ENCODE assay signal across 24 mouse cellular contexts in genomic region chr9:95574116-95574515, GRCm38 (mm10). TPM values are rescaled to one million over a fixed set of nuclear protein-coding genes. Genes with fewer than 3 reads are reported as not detected.
DNase-seq lines count a peak whose midpoint lies in the region; ATAC-seq and TF ChIP-seq lines count a peak whose summit lies in the region.
"Had no signal": no experiment of that assay in that cellular context is flagged by ENCODE, and none has a peak within 500 bp of the region (broad histone marks: within the 10 kb centered on the region; RNA-seq: fewer than 3 reads in every experiment).

No protein-coding gene starts in this region.

- ATAC-seq in liver, embryonic 11.5 days (replicated peaks; ENCODE audit: low FRiP score) = no peak
- no peak for ATAC-seq in erythroid progenitor cell, adult 5-6 weeks (replicated peaks; ENCODE audit: low FRiP score, poor library complexity, severe bottlenecking)
- ATAC-seq: activated CD4-positive, CD25-positive, alpha-beta regulatory T cell, adult 4 months; CD4-positive, CD25-positive, alpha-beta regulatory T cell, adult 4 months; Patski had no signal

- no peaks in the 10 kb centered on the region for H3K36me3 ChIP-seq in heart, embryonic 10.5 days
- H3K36me3 ChIP-seq in liver, adult 2 months (ENCODE audit: control insufficient read depth, insufficient read depth, low read length) = no peaks in the 10 kb centered on the region
- no peaks in the 10 kb centered on the region for H3K36me3 ChIP-seq in liver, embryonic 11.5 days (ENCODE audit: control insufficient read depth, insufficient read depth, low read length)
- H3K36me3 ChIP-seq: G1E had no signal

- DNase-seq in heart, adult 11 months = peak; percentile 59
- DNase-seq in heart, embryonic 10.5 days (ENCODE audit: low spot score) = no peak
- DNase-seq in liver, adult 2 months (ENCODE audit: extremely low read depth, low read depth, low spot score) = peak; percentile 81
- no peak for DNase-seq in liver, embryonic 11.5 days (ENCODE audit: low spot score)
- DNase-seq in adipocyte (ENCODE audit: low spot score) = peak; percentile 48
- no peak for DNase-seq in lung, adult 18-20 months
- DNase-seq: adrenal gland, adult 2 months; adrenal gland, adult 8-10 months; adrenal gland, postnatal 10 days; adrenal gland, postnatal 14 days; adrenal gland, postnatal 25 days; adrenal gland, postnatal 36 days; B cell, adult 2 months; cerebellum, adult 11 months; cerebellum, adult 11-12 months; cerebellum, adult 18-20 months; cerebellum, adult 2 months had no signal

- H3K4me2 ChIP-seq in liver, embryonic 11.5 days = no peak overlapping the region

- no peaks in the 10 kb centered on the region for H3K9me3 ChIP-seq in heart, embryonic 10.5 days
- no peaks in the 10 kb centered on the region for H3K9me3 ChIP-seq in liver, embryonic 11.5 days (ENCODE audit: control insufficient read depth, low read length)
- H3K9me3 ChIP-seq: G1E had no signal

- no peaks in the 10 kb centered on the region for H3K27me3 ChIP-seq in heart, embryonic 10.5 days (ENCODE audit: insufficient read depth, poor library complexity, severe bottlenecking)
- H3K27me3 ChIP-seq in liver, adult 2 months (ENCODE audit: control insufficient read depth, insufficient read depth, low read length) = no peaks in the 10 kb centered on the region
- no peaks in the 10 kb centered on the region for H3K27me3 ChIP-seq in liver, embryonic 11.5 days (replicated peaks; ENCODE audit: control insufficient read depth, insufficient read depth, low read length)
- H3K27me3 ChIP-seq: CH12.LX, Patski had no signal

- TF ChIP-seq POLR2A in liver, adult 2 months (IDR thresholded peaks at IDR 0.05; ENCODE audit: extremely low read depth, insufficient read depth, low read length) = no peak

- WGBS in heart, embryonic 10.5 days = 72% methylated on average over 4 of the region's 4 CpGs
- WGBS in liver, adult 2 months = 22% methylated on average over 4 of the region's 4 CpGs
- WGBS in liver, embryonic 11.5 days = 70% methylated on average over 4 of the region's 4 CpGs

- peak overlapping the region; percentile 47; the same call in 1 of the 2 replicates for H3K9ac ChIP-seq in liver, adult 2 months (ENCODE audit: low read depth, low read length)
- no peak overlapping the region for H3K9ac ChIP-seq in liver, embryonic 11.5 days (ENCODE audit: low read depth, low read length)

- no peak overlapping the region for H3K4me3 ChIP-seq in heart, embryonic 10.5 days
- H3K4me3 ChIP-seq in liver, adult 2 months (ENCODE audit: insufficient read depth, low read depth, low read length) = no peak overlapping the region
- no peak overlapping the region for H3K4me3 ChIP-seq in liver, embryonic 11.5 days (ENCODE audit: low read depth, low read length)
- H3K4me3 ChIP-seq in brown adipose tissue, adult 24 weeks (ENCODE audit: insufficient read depth, low read depth, low read length) = no peak overlapping the region

- TF ChIP-seq CTCF in liver, adult 2 months (IDR thresholded peaks at IDR 0.05; ENCODE audit: low read depth, low read length) = no peak

- 0 out of 2 replicates have a peak, but pooled peaks cover 2% of the 10 kb centered on the region for H3K4me1 ChIP-seq in heart, embryonic 10.5 days
- peaks cover 38% of the 10 kb centered on the region for H3K4me1 ChIP-seq in liver, adult 2 months (ENCODE audit: control insufficient read depth, insufficient read depth, low read length)
- H3K4me1 ChIP-seq in liver, embryonic 11.5 days (replicated peaks; ENCODE audit: control insufficient read depth, insufficient read depth, low read length) = no peaks in the 10 kb centered on the region; the same call in 1 of the 2 replicates
- H3K4me1 ChIP-seq in brown adipose tissue, adult 24 weeks (ENCODE audit: control insufficient read depth, insufficient read depth, insufficient read length, low read length) = peaks cover 9% of the 10 kb centered on the region; the same call in 1 of the 2 replicates

- H3K27ac ChIP-seq in heart, embryonic 10.5 days = no peak overlapping the region
- peak overlapping the region; percentile 78 for H3K27ac ChIP-seq in liver, adult 2 months (replicated peaks; ENCODE audit: insufficient read depth, low read depth, low read length)
- H3K27ac ChIP-seq in liver, embryonic 11.5 days (ENCODE audit: low read depth, low read length) = no peak overlapping the region
- H3K27ac ChIP-seq in brown adipose tissue, adult 24 weeks (replicated peaks; ENCODE audit: low read depth, low read length) = 0 out of 2 replicates have a peak overlapping the region, but pooled peaks have one; percentile 19

- no peaks in the 10 kb centered on the region for H3K79me2 ChIP-seq in liver, adult 2 months (ENCODE audit: control insufficient read depth, insufficient read depth, low read length)

RNA-seq across cellular contexts. Expression of gene Paqr9, which starts 14.7 kb away (rescaled TPM):
- polyA plus RNA-seq in heart, embryonic 10.5 days (2016; fragmentation: Nextera tagmentation; extraction: Ambion mirVana) = 0.60 and 3.3 TPM in 2 replicates
- total RNA-seq in liver, adult 2 months (2014; rRNA removed) = 56.1 and 56.8 TPM in 2 replicates
- 107 and 154 TPM in 2 replicates for polyA plus RNA-seq in liver, adult 2 months (2012; rRNA removed)
- 13.8 and 14.4 TPM in 2 replicates for polyA plus RNA-seq in liver, embryonic 11.5 days (2014; fragmentation: Nextera tagmentation; extraction: Ambion mirVana)
- 26.8 and 39.3 TPM in 2 replicates for polyA plus RNA-seq in brown adipose tissue, adult 24 weeks (2012; ENCODE audit: insufficient read depth, insufficient read length, missing spikeins)
- total RNA-seq in erythroid progenitor cell, adult 5-6 weeks (2015; ENCODE audit: low replicate concordance) = 84.0 and 109 TPM in 2 replicates
- total RNA-seq in erythroid progenitor cell, adult 5-6 weeks (2017; ENCODE audit: low replicate concordance) = 100 and 101 TPM in 2 replicates
- total RNA-seq: CH12.LX had no signal
- polyA plus RNA-seq: G1E had no signal

Comparison
In these comparisons a context has a peak if more than half of its experiments do, and no peak if none do; other contexts are left out.
1. DNase-seq: peak in heart, adult 11 months (single experiment), liver, adult 2 months (single experiment) and adipocyte (single experiment); none in heart, embryonic 10.5 days (single experiment), liver, embryonic 11.5 days (single experiment) and lung, adult 18-20 months (0 of 2).
2. H3K27ac ChIP-seq: peak in liver, adult 2 months (single experiment) and brown adipose tissue, adult 24 weeks (single experiment); none in heart, embryonic 10.5 days (single experiment) and liver, embryonic 11.5 days (single experiment).